Mouse (Mus musculus): ENCODE data around the gene 3110040N11Rik.

GRCm38 (mm10) chr7:81747956-81748355 is 41.3 kb downstream of the 3110040N11Rik start:
- no peak for TF ChIP-seq CTCF (IDR thresholded peaks at IDR 0.05; ENCODE audit: low read depth, low read length)
- TF ChIP-seq POLR2A (IDR thresholded peaks at IDR 0.05; ENCODE audit: insufficient read depth, low read length) = no peak
- TF ChIP-seq EP300 (IDR thresholded peaks at IDR 0.05; ENCODE audit: insufficient read depth, low read depth, low read length) = no peak

All from ES-Bruce4 (cell line).